Mouse (Mus musculus): ENCODE measurements at regions not wholly inside any gene's neighbourhood (a gene's known extent, or its start where the extent isn't known, plus 50 kb on each side); places are given as distances from the start of the nearest gene placed in this dataset.

DNA sequence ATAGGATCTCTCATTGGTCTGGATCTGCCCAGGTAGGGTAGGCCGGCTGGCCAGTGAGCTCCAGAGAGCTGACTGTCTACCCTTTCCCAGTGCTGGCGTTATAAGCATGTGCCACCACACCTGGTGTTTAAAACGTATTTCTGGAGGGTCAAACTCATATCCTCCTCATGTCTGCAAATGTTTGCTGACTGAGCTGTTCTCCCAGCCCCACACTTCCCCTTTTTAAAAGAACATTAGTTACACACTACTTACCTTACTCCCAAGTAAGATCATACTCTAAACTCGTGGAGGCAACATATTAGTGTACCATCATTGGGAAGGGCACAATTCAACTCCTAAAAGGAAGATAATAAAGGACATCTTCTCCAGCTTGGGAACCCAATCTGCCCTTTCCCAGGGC, 126.6 kb upstream of the Id2 start:
- intact Hi-C loops (cut with DNase I), result no loop called here
- DNase-seq, result no peak

DNA sequence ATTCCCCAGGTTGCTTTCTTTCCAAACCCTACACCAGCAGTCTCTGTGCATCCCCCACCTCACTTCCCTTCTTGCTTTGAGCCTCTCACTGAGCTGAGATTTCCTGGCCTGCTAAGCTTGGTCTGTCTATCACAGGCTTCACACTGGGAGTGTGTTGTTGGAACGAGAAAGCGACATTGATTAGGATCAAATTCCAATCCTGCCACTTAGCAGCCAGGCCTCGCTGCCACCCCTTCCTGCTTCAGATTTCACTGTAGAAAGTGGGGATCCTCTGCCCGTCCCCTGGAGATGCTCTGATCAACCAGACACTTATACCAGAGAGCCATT, 123.8 kb upstream of the Id2 start:
- DNase-seq, result no peak
- intact Hi-C loops (cut with DNase I), result no loop called here

DNA sequence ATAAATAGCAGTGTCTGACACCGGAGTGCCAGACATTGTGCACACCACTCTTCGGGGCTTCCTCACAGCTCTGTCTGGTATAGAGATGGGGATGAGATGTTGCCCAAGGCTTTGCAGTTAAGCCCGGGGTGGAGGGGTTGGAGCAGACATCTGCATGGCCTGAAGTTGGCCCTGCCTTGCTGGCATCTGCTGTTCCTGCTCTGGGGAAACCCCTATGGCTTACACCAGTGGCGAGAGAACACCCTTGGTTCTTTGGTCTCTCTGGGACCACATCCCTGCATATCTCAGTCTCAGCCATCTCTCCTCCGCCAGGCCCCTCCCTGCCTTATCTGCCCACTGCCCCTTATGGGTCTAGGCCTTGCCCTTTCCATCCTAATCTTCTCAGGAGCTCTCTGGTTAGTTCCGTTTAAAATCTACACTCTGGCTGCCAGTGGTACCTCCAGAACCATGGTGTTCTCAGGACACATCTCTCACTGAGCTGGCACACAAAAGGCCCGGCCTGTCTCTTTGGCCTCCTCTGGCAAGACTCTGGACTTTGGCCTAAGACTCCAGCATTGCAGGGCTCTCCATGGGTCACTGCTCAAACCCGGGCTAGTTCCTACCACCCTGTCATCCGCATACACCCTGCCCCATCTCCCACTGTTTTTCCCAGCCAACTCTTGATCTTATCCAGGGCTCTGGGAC, 123.3 kb upstream of the Id2 start:
- intact Hi-C loops (cut with DNase I), result no loop called here
- no peak for DNase-seq

DNA sequence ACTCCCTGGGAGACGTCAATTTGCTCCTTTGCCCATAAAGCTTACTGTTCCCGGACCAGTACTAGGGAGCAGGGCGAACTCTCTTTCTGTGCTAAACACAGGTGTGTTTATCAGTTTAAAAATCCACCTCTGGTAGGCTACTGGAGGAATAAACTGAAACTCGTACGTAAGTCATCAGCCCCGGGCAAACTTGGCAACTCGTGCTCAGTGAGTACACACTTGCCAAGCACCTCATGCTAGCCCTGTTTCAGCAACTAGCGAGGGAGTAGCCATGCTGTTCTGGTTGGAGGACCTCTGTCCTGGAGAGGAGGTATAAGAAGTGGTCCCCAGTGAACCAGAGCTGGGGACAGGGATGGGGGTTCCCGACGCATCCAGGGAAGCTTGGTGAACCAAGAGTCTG, 122.6 kb upstream of the Id2 start:
- intact Hi-C loops (cut with DNase I), result no loop called here
- DNase-seq, result no peak

DNA sequence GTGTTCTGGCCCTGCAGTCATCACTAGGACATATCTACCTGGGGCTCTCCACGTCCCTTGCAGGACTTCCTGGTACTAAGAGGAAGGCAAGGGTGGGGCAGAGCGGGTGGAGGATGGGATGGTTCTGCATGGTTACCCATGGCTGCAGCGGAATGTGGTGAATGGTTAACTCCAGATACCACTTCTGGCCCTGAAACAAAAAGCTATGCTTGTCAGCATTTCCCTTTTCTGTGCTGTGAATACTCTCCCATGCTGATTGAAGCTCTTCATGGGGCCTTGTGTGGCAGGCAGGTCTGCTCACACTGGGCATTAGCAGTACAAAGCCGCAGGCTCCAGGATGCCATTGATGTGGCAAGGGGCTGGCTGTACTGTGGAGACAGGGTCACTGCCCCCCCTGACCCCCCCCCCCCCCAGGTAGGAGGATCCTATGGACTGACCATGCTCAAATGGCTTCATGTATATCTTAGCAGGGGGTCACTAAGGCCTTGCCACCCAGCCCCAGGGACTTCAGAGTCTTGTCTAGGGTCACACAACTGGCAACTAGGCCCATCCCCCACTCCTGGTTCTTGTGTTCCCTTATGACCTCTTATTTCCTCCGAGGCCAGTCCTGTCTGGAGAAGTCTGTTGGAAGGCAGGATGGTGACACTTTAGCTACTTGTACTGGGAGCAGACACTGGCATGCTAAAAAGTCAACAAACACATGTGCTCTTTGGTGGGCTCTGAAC, 120.0 kb upstream of the Id2 start:
- intact Hi-C loops (cut with DNase I), result no loop called here

DNA sequence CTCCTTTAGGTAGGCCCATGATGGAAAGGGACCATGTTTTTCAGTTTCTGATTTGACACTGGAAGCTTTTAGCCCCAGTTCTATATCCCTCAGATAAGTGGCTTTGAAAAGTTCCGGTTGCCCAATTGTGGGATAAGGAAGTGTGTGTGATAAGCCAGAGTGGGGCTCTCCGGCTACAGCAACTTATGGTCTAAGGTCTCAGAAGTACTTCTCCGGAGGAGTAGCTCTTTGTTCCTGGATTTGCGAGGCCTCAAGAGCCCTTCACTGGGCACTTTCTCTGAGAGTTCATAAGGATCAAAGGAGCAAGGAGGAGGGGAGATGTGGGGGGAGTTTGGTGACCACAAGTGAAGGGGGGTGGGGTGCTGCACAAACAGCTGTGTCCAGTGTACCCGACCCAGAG, 118.3 kb upstream of the Id2 start:
- DNase-seq, result no peak
- intact Hi-C loops (cut with DNase I), result no loop called here

More for the DNA sequence above, 120.0 kb upstream of the Id2 start:
- DNase-seq, result no peak

DNA sequence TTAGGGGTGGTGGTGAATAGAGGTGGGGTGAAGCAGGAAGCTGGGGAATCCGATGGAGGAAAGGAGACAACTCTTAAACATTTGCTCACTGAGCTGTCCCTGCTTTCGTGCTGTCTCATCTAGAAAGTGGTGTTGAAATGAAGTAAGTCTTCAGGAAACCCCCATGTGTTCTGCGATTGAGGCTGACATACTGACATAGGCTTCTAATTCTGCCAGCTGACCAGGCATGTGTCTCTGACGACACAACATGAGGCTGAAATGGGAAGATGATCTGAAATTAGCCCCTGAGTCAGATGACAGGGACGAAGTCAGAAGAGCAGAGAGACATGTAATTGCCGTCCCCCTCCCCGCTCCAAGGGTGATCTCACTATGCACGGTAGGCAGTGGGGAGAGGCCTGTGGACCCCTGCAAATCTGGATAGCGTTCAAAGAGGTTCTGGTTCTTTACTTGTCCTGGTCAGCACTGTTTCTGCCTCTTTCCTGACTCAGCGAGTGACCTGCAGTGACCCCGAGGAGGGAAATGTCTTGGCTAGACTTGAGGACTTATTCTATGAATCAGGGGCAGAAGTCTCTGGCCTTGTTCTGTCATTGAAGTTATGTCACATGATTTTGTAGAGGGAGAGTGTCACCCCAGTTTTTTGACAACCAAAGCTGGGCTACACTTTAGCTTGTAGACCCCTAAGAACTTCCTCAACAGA, 117.0 kb upstream of the Id2 start:
- intact Hi-C loops (cut with DNase I), result no loop called here
- DNase-seq, result no peak

DNA sequence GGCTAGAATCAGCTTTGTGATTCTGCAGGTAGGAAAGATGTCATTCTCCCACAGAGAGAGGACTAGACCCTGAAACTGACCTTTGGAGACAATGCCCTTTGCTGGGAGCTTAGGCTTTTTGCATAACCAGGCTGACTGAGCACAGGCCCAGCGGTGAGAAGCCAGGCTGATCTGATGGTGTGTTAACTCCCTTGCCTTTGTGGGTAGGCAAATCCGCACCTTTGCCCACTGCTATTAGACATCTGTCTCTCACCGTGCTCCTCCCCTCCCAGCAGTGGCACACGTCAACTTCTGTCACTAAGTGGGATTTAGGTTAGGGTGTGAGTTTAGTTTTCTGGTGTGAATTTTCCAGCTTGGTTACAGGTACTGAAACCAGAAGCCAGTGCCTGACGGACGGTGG, 114.4 kb upstream of the Id2 start:
- intact Hi-C loops (cut with DNase I), result no loop called here
- no peak for DNase-seq

DNA sequence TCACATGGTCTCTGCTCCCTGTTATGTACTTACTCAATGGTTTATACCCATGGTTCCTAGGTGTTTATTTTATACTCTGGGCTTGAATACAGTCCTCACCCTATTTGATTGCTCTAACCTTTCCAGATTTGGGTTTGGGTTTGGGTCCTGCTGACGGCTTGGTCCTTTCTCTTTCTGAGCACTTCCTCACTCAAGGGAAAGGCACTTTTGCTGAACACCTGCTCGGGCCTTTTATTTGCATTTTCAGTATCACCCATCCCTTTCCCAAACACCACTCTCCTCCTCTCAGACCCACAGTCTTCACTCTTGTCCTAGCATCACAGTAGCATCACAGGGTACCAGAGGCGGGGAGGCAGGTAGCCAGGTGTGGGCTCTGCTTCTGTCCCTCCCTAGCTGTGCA, 113.7 kb upstream of the Id2 start:
- no peak for DNase-seq
- intact Hi-C loops (cut with DNase I), result no loop called here

DNA sequence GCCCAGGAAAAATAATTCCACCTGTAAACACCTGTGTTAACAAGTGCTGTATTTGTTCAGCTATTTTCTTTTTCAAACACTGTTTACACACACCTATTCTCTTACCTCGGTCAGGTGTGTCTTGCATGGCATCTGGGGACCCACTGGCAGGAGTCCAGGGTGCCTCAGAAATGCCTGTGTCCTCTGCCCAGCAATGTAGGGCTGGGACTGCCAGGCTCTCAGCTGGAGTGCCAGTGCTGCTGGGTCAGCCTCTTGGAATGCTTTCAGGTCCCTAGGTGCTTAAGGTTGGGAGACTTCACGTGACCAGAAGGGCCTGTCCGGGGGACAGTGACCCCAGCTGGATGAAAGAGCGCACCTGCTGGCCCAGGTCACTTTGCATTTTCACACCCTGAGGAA, 112.4 kb upstream of the Id2 start:
- intact Hi-C loops (cut with DNase I), result no loop called here
- no peak for DNase-seq

DNA sequence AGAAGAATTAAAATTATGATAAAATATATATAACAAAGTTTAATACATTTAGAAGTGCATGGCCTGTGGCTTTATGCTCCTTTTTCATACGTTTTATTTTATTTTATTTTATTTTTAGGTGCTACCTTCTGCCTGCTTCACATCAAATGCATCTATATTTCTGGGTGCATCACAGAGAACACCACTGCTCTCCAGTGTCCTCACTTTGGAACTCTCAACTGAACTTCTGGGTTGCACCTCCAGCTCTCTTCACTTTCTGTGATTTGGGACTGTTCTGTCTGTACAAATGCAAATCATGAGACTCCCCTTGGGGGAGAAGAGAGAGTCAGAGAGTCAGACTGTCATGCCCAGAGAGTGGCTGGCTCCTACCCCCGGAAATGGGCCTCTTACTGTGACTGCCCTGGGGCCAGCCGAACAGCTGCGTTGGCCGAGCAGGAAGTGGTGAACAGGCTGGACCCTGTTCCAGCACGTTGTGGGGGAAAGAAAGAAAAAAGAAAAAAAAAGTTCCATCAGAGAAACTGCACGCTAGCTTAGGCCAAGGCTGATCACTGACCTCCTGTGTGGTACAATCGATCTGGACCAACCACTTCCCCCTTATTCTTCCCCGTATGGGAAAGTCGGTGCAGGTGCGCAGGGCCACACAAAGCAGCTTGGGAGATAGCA, 111.9 kb upstream of the Id2 start:
- intact Hi-C loops (cut with DNase I), result no loop called here
- DNase-seq, result no peak

DNA sequence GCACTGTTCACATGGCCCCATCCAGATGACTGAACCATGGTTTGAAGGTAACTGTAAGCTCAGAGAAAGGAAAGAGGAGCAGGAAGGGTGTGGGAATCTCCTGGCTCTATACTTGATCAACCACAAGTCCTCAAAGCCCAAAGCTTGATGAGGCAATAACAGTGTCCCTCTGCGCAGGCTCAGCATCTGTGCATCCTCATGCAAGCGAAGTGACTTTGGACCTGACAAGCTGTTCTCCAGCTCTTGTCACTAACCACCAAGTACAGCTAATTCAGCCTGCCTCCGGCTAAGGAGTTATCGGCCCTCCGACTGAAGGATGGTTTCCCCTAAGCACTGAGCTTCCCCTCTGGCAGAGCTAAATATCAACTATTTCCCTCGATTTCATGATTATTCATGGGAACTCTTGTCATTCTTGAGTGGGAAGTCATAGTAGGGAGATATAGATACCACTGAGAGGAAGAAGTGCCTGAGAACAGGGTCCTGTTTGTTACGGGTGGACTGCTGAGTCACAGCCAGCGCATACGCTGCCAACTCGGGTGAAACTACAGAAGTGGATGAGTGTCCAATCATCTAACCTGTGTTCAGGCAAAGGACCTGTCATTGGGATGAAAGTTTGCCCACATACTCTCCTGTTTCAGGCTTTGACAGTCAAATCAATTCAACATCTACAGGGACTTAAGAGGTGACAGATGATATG, 106.6 kb upstream of the Id2 start:
- intact Hi-C loops (cut with DNase I), result no loop called here
- DNase-seq, result no peak

DNA sequence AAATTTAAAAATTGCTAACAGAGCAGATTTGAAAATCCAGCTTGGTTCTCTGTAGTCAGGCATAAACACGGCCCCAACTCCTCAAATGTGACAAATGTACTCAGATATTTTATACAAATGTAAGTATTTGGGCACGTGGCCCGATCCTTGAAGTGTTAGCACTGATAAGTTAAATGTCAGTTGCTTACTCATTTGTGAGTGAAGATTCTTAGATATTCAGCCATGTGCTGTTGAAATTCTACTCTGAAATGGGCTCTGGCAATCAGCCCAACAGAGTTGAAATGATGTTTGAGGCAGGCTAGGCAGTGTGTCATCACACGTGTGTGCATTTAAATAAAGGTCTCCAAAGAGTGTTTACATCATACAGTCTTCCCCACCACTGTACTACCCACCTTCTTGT, 103.2 kb upstream of the Id2 start:
- DNase-seq, result no peak
- intact Hi-C loops (cut with DNase I), result no loop called here

DNA sequence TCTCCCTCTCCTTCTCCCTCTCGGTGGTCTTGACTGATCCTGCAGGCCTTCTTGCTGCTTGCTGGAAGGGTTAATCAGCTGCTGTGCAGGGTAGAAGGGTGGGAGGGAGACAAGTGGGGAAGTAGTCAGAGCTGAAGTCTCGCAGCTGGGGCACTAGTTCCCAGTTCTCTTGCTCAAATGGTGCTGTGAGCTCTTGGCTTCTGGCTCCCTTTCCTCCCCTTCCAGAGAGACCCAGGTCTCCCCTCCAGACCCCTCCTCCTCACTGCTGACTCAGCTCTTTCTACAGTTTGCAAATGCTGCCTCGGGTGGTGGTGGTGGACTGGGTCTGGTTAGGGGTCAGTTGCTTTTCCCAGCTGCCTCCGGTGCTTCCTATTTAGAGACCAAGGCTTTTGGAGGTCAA, 100.8 kb upstream of the Id2 start:
- intact Hi-C loops (cut with DNase I), result no loop called here
- no peak for DNase-seq

DNA sequence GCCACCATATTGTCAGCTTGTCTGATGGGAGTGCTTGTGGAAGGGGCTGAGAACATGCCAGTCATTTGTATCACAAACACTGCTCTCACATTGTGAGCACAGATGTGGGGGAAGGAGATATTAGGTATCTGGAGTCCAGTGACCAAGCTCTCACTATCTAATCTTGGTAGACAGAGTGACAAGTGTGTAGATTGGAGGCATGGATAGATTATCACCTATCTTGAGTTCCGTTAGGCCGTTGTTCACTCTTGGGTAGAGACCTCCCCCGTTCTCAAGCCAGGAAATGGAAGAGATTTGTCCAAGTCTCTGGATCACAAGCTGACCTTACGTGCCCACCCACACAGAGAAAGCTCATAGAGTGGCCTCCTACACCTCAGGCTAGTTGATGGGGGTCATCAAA, 99.1 kb upstream of the Id2 start:
- DNase-seq, result no peak
- intact Hi-C loops (cut with DNase I), result no loop called here

DNA sequence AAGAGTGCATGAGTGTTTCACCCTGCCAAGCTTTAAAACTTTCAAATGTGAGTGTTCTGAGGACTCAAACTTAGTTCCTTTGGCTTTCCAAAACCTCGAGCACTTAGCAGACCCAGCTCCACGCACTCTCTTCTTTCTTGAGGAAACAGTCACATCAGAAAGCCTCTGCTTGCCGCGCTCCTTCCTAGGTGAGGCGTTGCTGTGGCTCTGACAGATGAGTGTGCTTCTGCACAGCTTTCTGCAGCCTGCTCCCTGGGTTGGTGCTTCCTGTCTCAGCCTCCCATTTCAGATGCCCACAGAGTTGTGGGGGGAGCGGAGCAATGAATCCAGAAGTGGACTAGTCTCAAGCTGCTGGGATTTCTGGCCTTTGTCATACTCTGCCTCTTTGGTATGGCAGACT, 95.3 kb upstream of the Id2 start:
- intact Hi-C loops (cut with DNase I), result no loop called here
- no peak for DNase-seq

DNA sequence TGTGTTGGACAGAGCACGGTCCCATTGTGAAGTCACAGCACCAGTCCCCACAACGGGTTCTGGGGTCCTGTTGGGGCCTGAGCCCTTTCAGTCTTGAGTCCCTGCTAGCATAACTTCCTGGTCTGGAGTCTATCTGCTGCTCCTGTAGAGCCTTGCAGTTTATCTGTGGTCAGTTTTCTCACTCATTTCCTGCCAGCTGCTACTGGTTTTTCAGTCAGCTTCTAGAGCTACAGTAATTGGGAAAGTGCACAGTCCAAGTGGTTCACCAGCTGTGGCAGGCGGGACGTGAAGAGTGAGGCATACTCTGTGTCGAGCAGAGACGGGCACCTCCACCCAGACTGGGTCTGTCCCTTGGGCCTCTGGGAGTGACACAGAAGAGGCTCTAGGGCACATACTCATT, 93.4 kb upstream of the Id2 start:
- intact Hi-C loops (cut with DNase I), result no loop called here
- no peak for DNase-seq

DNA sequence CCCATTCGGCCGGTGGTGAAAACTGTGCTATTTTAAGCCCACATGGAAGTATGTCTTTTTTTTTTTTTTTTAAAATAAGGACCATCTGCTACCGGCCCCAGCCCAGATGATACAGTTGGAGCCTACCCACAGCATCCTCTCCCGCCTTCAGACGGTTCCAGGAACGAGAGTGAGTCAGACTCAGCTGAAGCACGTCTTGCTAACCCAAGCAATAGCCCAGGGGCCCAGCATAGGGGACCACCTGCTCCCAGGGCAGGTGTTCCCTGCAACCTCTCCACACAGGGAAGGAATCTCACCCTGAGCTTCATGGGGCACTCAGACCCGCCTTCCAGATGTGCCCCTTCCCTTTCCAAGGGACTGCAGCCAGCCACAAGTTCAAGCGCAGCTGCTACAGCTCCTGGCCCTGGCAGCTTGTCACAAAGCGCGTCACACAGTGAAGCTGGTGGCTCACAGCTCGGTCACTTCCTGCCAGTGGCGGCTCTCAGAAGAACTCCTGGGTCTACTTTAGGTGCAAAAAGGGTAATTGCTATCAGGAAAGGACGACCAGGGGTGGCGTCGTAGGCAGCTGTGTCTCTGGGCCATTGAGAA, 92.3 kb upstream of the Id2 start:
- DNase-seq, result peak; percentile 27 to 31
- intact Hi-C loops (cut with DNase I), result no loop called here

DNA sequence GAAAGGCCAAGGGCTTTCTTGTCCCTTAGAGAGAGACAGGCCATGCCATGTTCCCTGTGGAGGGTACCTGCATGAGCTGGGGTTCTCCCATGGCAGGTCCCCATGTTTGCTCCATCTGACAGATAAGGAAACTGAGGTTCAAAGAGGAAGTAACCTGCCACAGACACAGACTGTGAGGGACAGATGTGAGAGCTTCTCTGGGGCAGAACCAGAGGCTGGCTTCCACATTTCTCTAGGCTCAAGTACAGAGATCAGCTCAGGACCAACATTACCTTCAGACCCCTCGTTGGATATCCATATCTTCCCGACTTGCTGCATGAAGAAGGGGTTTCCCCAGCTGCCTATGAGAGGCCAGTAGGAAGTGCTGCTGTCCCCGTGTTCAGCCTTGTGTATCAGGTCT, 91.6 kb upstream of the Id2 start:
- intact Hi-C loops (cut with DNase I), result no loop called here
- peak in 1 of 2 experiments; percentile 6 for DNase-seq

DNA sequence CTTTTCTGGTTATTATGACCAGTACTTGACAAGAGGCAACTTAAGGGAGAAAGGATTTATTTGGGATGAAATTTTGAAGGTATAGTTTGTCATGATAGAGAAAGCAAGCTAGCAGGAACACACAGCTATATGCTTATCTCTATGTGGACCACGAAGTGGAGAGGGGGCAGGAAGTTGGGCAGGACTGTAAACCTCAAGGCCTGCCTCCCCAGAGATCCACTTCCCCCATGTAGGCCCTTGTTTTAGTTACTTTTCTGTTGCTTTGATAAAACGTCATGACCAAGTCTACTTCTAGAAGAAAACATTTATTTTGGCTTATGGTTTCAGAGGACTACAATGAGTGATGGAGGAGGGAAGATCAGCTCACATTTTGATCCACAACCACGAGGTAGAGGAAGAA, 90.3 kb upstream of the Id2 start:
- DNase-seq, result no peak
- intact Hi-C loops (cut with DNase I), result no loop called here

DNA sequence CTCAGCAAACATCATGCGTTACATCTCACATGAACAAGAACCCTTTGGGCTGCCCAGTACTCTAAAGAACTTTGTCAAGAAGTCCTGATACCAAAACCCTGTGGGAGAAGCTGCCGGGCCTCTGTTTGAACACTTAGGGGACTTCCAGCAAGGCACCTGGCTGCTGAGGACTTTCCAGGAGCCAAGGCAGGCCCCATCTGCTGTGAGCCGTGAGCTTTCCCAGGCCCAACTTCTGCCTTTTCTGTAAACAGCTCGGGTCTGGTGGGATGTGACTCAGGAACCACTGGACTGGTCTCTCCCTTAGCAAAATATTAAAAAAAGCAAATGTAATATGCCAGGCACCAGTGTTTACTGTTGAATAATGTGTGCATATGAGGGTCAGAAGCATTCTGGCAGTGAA, 85.7 kb upstream of the Id2 start:
- intact Hi-C loops (cut with DNase I), result no loop called here
- no peak for DNase-seq
